Mouse (Mus musculus) CH12.LX (cell line): ENCODE results near the gene Rpl37a. TPM values are rescaled to one million over a fixed set of nuclear protein-coding genes. Genes with fewer than 3 reads are reported as not detected.

Source experiments
- DNase-seq: peaks from one replicate; pipeline ENCODE4 v3.0.0-alpha.2; 2013; ENCODE audit errors: extremely low read depth
- H3K27ac ChIP-seq: 2 replicates; pipeline ENCODE4 v1.5.1; 2012; ENCODE audit warnings: low read depth, mild to moderate bottlenecking, control low read depth, moderate library complexity; ENCODE audit not compliant: insufficient read depth
- H3K27me3 ChIP-seq: replicated peaks from 2 replicates; pipeline ENCODE3; 2012; ENCODE audit warnings: inconsistent platforms
- H3K36me3 ChIP-seq, 2 experiments: replicated peaks in 1 of 2; 2 replicates each; pipeline versions ENCODE3 to v1.6.1; 2012; ENCODE audit warnings: inconsistent platforms in 1 of 2, low read length in 1 of 2, mild to moderate bottlenecking in 1 of 2, mixed read lengths in 1 of 2, moderate library complexity in 1 of 2; ENCODE audit not compliant: control insufficient read depth in 1 of 2, insufficient read depth in 1 of 2
- H3K4me1 ChIP-seq, 2 experiments: 2 replicates each; pipeline ENCODE4 v1.6.1; 2012; ENCODE audit warnings: inconsistent platforms in 1 of 2, moderate library complexity in 1 of 2; ENCODE audit not compliant: insufficient read depth in 2 of 2, control insufficient read depth in 1 of 2
- H3K4me2 ChIP-seq: 2 replicates; pipeline ENCODE4 v1.6.1; 2012; ENCODE audit warnings: low read depth, mild to moderate bottlenecking, control low read depth; ENCODE audit not compliant: poor library complexity, insufficient read depth, severe bottlenecking
- H3K4me3 ChIP-seq, 3 experiments: fragments of 150-350 bp in 1 of 3; sonication (generic) in 1 of 3; replicated peaks in 1 of 3; 2 replicates each; pipeline versions ENCODE3 to v1.5.1; 2011 to 2012; ENCODE audit warnings: low read depth in 2 of 3, low read length in 2 of 3, mild to moderate bottlenecking in 2 of 3, moderate library complexity in 2 of 3, control low read depth in 1 of 3, improper control_type of control experiment in 1 of 3, inconsistent platforms in 1 of 3, mixed read lengths in 1 of 3; ENCODE audit not compliant: poor library complexity in 1 of 3
- H3K79me2 ChIP-seq: replicated peaks from 2 replicates; pipeline ENCODE4 v1.6.1; 2012; ENCODE audit warnings: mild to moderate bottlenecking, moderate library complexity; ENCODE audit not compliant: control insufficient read depth, poor library complexity, insufficient read depth, severe bottlenecking; ENCODE audit errors: extremely low read depth
- H3K9ac ChIP-seq: 2 replicates; pipeline ENCODE4 v1.6.1; 2012; ENCODE audit warnings: low read depth, mild to moderate bottlenecking, control low read depth, moderate library complexity; ENCODE audit not compliant: insufficient read depth
- H3K9me3 ChIP-seq: replicated peaks from 2 replicates; pipeline ENCODE3; 2012; ENCODE audit warnings: low read length, inconsistent platforms, mixed read lengths
- CHD1 ChIP-seq: IDR thresholded peaks from 2 replicates; pipeline ENCODE4 v1.6.1; 2012; ENCODE audit warnings: low read depth, low read length, improper control_type of control experiment, inconsistent platforms
- CTCF ChIP-seq, 2 experiments: IDR thresholded peaks in 1 of 2; conservative IDR thresholded peaks in 1 of 2; 2 replicates each; pipeline ENCODE4 v1.5.1; 2011 to 2012; ENCODE audit warnings: low read depth in 2 of 2, low read length in 2 of 2, improper control_type of control experiment in 1 of 2, inconsistent platforms in 1 of 2, mild to moderate bottlenecking in 1 of 2, moderate library complexity in 1 of 2
- E2F4 ChIP-seq: IDR thresholded peaks from 2 replicates; pipeline ENCODE4 v1.6.1; 2011; ENCODE audit warnings: low read depth, low read length, improper control_type of control experiment; ENCODE audit not compliant: insufficient replicate concordance
- EP300 ChIP-seq: IDR thresholded peaks from 2 replicates; pipeline ENCODE4 v1.6.1; 2011; ENCODE audit warnings: low read length, improper control_type of control experiment
- ETS1 ChIP-seq: conservative IDR thresholded peaks from 2 replicates; pipeline ENCODE4 v1.6.1; 2012; ENCODE audit warnings: low read depth, mild to moderate bottlenecking, inconsistent platforms, low read length, improper control_type of control experiment, moderate library complexity
- GABPA ChIP-seq: IDR thresholded peaks from 2 replicates; pipeline ENCODE4 v1.6.1; 2012; ENCODE audit warnings: low read depth, low read length, improper control_type of control experiment, inconsistent platforms; ENCODE audit not compliant: insufficient replicate concordance
- HCFC1 ChIP-seq: IDR thresholded peaks from 2 replicates; pipeline ENCODE4 v1.6.1; 2012; ENCODE audit warnings: low read depth, mild to moderate bottlenecking, inconsistent platforms, low read length, improper control_type of control experiment
- IRF4 ChIP-seq: IDR thresholded peaks from 2 replicates; pipeline ENCODE4 v1.6.1; 2014; ENCODE audit warnings: low read depth, mild to moderate bottlenecking, inconsistent platforms, low read length, improper control_type of control experiment
- JUN ChIP-seq: IDR thresholded peaks from 2 replicates; pipeline ENCODE4 v1.6.1; 2011; ENCODE audit warnings: low read depth, mild to moderate bottlenecking, low read length, improper control_type of control experiment, moderate library complexity; ENCODE audit not compliant: insufficient read depth
- JUND ChIP-seq: conservative IDR thresholded peaks from 2 replicates; pipeline ENCODE4 v1.6.1; 2011; ENCODE audit warnings: low read depth, low read length, improper control_type of control experiment
- KAT2A ChIP-seq: IDR thresholded peaks from 2 replicates; pipeline ENCODE4 v1.6.1; 2012; ENCODE audit warnings: low read length, improper control_type of control experiment, inconsistent platforms; ENCODE audit not compliant: insufficient replicate concordance
- MAFK ChIP-seq: IDR thresholded peaks from 2 replicates; pipeline ENCODE4 v1.6.1; 2011; ENCODE audit warnings: low read length, improper control_type of control experiment; ENCODE audit not compliant: insufficient replicate concordance
- MAX ChIP-seq: IDR thresholded peaks from 2 replicates; pipeline ENCODE4 v1.6.1; 2011; ENCODE audit warnings: low read length, improper control_type of control experiment
- MAZ ChIP-seq: IDR thresholded peaks from 2 replicates; pipeline ENCODE4 v1.6.1; 2012; ENCODE audit warnings: low read depth, mild to moderate bottlenecking, inconsistent platforms, low read length, improper control_type of control experiment, moderate library complexity
- MEF2A ChIP-seq: IDR thresholded peaks from 2 replicates; pipeline ENCODE4 v1.6.1; 2014; ENCODE audit warnings: low read depth, mild to moderate bottlenecking, inconsistent platforms, low read length, improper control_type of control experiment, borderline replicate concordance
- MXI1 ChIP-seq: IDR thresholded peaks from 2 replicates; pipeline ENCODE4 v1.6.1; 2011; ENCODE audit warnings: mild to moderate bottlenecking, low read depth, low read length, improper control_type of control experiment
- NELFE ChIP-seq: IDR thresholded peaks from 2 replicates; pipeline ENCODE4 v1.6.1; 2011; ENCODE audit warnings: low read depth, low read length, improper control_type of control experiment
- PAX5 ChIP-seq: IDR thresholded peaks from 2 replicates; pipeline ENCODE4 v1.6.1; 2012; ENCODE audit warnings: low read length, inconsistent platforms, mixed read lengths
- RCOR1 ChIP-seq: conservative IDR thresholded peaks from 2 replicates; pipeline ENCODE4 v1.6.1; 2012; ENCODE audit warnings: low read depth, mild to moderate bottlenecking, inconsistent platforms, low read length, improper control_type of control experiment
- SMC3 ChIP-seq: IDR thresholded peaks from 2 replicates; pipeline ENCODE4 v1.6.1; 2011; ENCODE audit warnings: low read depth, low read length, improper control_type of control experiment
- TBP ChIP-seq: conservative IDR thresholded peaks from 2 replicates; pipeline ENCODE4 v1.6.1; 2011; ENCODE audit warnings: low read depth, low read length, improper control_type of control experiment
- TCF12 ChIP-seq: IDR thresholded peaks from 2 replicates; pipeline ENCODE4 v1.6.1; 2014; ENCODE audit warnings: low read depth, mild to moderate bottlenecking, inconsistent platforms, low read length, improper control_type of control experiment
- UBTF ChIP-seq: IDR thresholded peaks from 2 replicates; pipeline ENCODE4 v1.6.1; 2012; ENCODE audit warnings: low read depth, mild to moderate bottlenecking, inconsistent platforms, low read length, improper control_type of control experiment, moderate library complexity
- USF1 ChIP-seq: IDR thresholded peaks from 2 replicates; pipeline ENCODE4 v1.6.1; 2014; ENCODE audit warnings: low read depth, mild to moderate bottlenecking, inconsistent platforms, low read length, improper control_type of control experiment
- USF2 ChIP-seq: conservative IDR thresholded peaks from 2 replicates; pipeline ENCODE4 v1.6.1; 2011; ENCODE audit warnings: low read depth, low read length, improper control_type of control experiment
- ZC3H11A ChIP-seq: IDR thresholded peaks from 2 replicates; pipeline ENCODE4 v1.6.1; 2012; ENCODE audit warnings: low read depth, mild to moderate bottlenecking, inconsistent platforms, low read length, improper control_type of control experiment
- ZKSCAN1 ChIP-seq: IDR thresholded peaks from 2 replicates; pipeline ENCODE4 v1.6.1; 2012; ENCODE audit warnings: low read depth, inconsistent platforms, low read length, improper control_type of control experiment, borderline replicate concordance
- ZNF384 ChIP-seq: IDR thresholded peaks from 2 replicates; pipeline ENCODE4 v1.6.1; 2012; ENCODE audit warnings: low read depth, low read length, improper control_type of control experiment, inconsistent platforms
- dilution Hi-C: fragments of 300-500 bp; cut with MboI; formaldehyde crosslinking; loops from 2 replicates; pipeline ENCODE4 v1.14.3; 2020; ENCODE audit warnings: low sequenced_read_pairs; ENCODE audit not compliant: extremely low pct_unique_long_range_greater_than_20kb, extremely low pct_ligation_motif_present
- in situ Hi-C: fragments of 300-500 bp; cut with MboI; formaldehyde crosslinking; loops from 3 replicates; pipeline ENCODE4 v1.14.3; 2019; ENCODE audit warnings: low sequenced_read_pairs, low pct_ligation_motif_present, low pct_unique_long_range_greater_than_20kb, mixed read lengths
- polyA plus RNA-seq: library from polyadenylated mRNA; unstranded; fragments of >175 nt; gene quantifications from 2 replicates; pipeline ENCODE4 v1.2.1, GENCODE M21; 2012; ENCODE audit warnings: low read depth; ENCODE audit not compliant: insufficient read length
- total RNA-seq, 2 experiments: library from RNA; depleted of rRNA; stranded (reverse); fragments of 300-350 nt in 1 of 2; fragments of >200 nt in 1 of 2; gene quantifications; 2 replicates each; pipeline ENCODE4 v1.2.3; 2012 to 2014

The Rpl37a gene
- total and polyA plus RNA-seq, 3 experiments, result 1,419 to 2,433 (median 1,462) TPM

DNA sequence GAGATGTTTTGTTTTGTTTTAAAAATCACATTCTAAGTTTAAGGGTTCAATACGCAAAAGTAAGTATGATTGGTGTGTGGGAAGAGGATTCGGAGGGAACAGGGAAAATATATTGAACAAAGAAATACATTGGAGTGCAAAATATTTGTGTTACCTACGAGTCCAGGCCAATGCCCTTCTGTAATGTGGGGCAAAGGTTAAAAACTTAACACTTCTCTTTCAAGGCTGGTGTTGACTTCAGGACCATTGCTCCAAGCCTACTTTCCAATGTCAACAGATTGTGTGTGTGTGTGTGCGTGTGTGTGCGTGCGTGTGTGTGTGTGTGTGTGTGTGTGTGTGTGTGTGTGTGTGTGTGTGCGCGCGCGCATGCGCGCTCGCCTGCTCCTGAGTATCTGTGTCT, 14.9 kb downstream of the Rpl37a start:
- Histone ChIP-seq H3K27ac (no peak overlapping the region), H3K4me2 (no peak overlapping the region), H3K27me3 (no peaks in the 10 kb centered on the region), H3K4me3 (no peak overlapping the region), H3K4me1 (peaks cover 0 to 4% of the 10 kb centered on the region in 2 experiments; a peak in 1 of 4 replicates), H3K9me3 (peaks cover 3% of the 10 kb centered on the region), H3K9ac (no peak overlapping the region), H3K36me3 (peaks cover 0 to 17% of the 10 kb centered on the region in 2 experiments), H3K79me2 (no peaks in the 10 kb centered on the region)
- in situ Hi-C loops (no loop called here), dilution Hi-C loops (no loop called here)
- DNase-seq, result no peak
- no peak for TF ChIP-seq KAT2A
- TF ChIP-seq TCF12, result no peak
- no peak for TF ChIP-seq GABPA
- no peak for TF ChIP-seq ZNF384
- no peak for TF ChIP-seq CHD1
- no peak for TF ChIP-seq JUND
- no peak for TF ChIP-seq RCOR1
- no peak for TF ChIP-seq USF2
- no peak for TF ChIP-seq E2F4
- TF ChIP-seq CTCF (conservative IDR thresholded peaks at IDR 0.05 in 1 of 2, IDR thresholded peaks at IDR 0.05 in 1 of 2; ENCODE audit: low read depth in 2 of 2, low read length in 2 of 2), result no peak
- no peak for TF ChIP-seq MAX
- no peak for TF ChIP-seq ZKSCAN1
- no peak for TF ChIP-seq JUN
- TF ChIP-seq TBP, result no peak
- TF ChIP-seq ETS1, result no peak
- TF ChIP-seq MAZ, result no peak
- TF ChIP-seq MXI1, result no peak
- no peak for TF ChIP-seq NELFE

DNA sequence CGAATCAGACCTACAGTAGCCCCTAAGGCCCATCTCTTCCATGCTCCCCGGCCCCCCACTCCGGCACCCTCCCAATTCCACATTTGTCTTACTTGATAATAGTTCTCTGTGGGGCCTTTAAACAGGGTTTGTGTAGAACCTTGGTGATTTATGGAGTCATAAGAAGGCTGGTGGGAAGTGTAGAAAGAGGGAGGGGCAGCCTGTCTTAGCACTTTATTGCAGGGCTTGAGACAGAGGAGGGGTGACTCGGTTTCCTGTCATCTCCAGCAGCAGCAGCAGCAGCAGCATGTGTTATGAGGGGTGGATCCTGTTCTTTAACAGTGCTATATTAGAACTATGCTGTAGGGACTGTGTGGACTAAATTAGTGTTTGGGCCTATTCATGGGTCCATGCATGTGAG, 17.7 kb downstream of the Rpl37a start:
- Histone ChIP-seq H3K27me3 (no peaks in the 10 kb centered on the region), H3K4me2 (no peak overlapping the region), H3K9ac (no peak overlapping the region), H3K4me3 (no peak overlapping the region), H3K79me2 (no peaks in the 10 kb centered on the region), H3K36me3 (no peaks in the 10 kb centered on the region), H3K27ac (no peak overlapping the region), H3K4me1 (peaks cover 0 to 10% of the 10 kb centered on the region in 2 experiments; a peak in 2 of 4 replicates), H3K9me3 (no peaks in the 10 kb centered on the region)
- TF ChIP-seq CTCF (conservative IDR thresholded peaks at IDR 0.05 in 1 of 2, IDR thresholded peaks at IDR 0.05 in 1 of 2; ENCODE audit: low read depth in 2 of 2, low read length in 2 of 2) (no peak), ZNF384 (no peak), USF1 (no peak), NELFE (no peak), SMC3 (no peak), MAX (no peak), UBTF (no peak), MEF2A (no peak), IRF4 (no peak), MAZ (no peak), EP300 (no peak), JUN (no peak), PAX5 (no peak), TCF12 (no peak), GABPA (no peak), ZC3H11A (no peak), HCFC1 (no peak), MAFK (no peak)
- dilution Hi-C loops, result no loop called here
- no peak for DNase-seq
- in situ Hi-C loops, result no loop called here
